Mouse (Mus musculus) E14TG2a.4 (cell line): Measurements from ENCODE around the gene Gfra1.

Source experiments
- CTCF ChIP-seq: conservative IDR thresholded peaks from 2 replicates; pipeline ENCODE4 v1.5.1; 2014; ENCODE audit warnings: low read length
- NANOG ChIP-seq: IDR thresholded peaks from 2 replicates; pipeline ENCODE4 v1.6.1; 2014; ENCODE audit warnings: borderline replicate concordance, low read length, mixed read lengths
- POU5F1 ChIP-seq: IDR thresholded peaks from 2 replicates; pipeline ENCODE4 v1.6.1; 2014; ENCODE audit warnings: low read length, borderline replicate concordance

GRCm38 (mm10) chr19:58275281-58275680 is 180.4 kb downstream of the Gfra1 start:
- TF ChIP-seq CTCF (no peak), NANOG (no peak), POU5F1 (no peak)
